Mouse (Mus musculus): ENCODE results near the gene Smg7. TPM values are rescaled to one million over a fixed set of nuclear protein-coding genes. Genes with fewer than 3 reads are reported as not detected.
A peak's percentile ranks its signal among the peaks of the same experiment; 100 is the strongest.
"Not testable (repeated sequence)": the region's sequence is repeated elsewhere in the genome, so short reads cannot be mapped to it uniquely, and the experiment has no call there.

Smg7 gene
- total RNA-seq (2022), result 10 to 100 TPM; 81.6 to 88.9 (median 83.4) TPM

DNA sequence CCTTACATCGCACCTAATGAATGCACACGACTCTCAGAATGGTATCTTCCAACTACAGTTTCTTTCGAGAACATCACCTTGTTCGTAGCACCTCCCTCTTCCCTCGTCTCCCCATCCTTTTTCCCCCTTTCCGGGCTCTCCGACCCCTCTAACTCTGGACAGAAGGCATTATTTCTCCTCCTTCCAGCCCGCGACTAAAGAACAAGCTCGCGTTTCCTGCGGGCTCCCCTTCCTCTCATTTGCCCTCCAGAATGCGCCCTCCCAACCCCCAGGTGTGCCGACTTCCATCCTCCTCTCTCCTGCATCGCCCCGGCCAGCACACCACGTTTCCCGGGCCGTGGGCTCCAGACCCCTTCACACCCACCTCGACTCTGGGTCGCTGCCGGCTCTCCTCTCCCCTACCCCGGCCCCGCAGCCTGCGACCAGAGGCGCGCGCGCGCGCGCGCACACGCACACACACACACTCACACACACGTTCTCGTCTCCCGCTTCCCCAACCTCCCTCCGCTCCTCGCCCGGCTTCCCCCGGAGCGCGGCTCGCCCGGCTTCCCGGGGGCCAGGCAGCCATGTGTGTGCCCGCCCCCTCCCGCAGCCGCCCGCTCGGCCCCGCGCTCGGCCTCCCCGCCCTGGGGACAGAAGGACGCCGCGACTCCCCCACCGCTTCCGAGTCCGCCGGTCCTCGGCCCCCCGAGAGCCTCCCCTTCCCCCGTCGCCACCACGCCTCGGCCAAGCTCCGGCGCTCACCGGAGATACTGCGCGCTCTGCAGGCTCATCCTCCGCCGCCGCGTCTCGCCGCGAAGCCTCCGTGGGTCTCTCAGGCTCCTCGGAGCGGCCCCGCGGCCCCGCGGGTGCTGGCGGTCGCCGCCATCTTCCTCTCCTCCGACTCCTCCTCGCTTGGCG is at the start of gene Smg7:
Gene Smg7 (minus strand): TSS at position 882 of the 900 bp plus-strand sequence.
- peak in 1 of 2 experiments; percentile 51 for DNase-seq (ENCODE audit: low spot score in 2 of 2)

DNA sequence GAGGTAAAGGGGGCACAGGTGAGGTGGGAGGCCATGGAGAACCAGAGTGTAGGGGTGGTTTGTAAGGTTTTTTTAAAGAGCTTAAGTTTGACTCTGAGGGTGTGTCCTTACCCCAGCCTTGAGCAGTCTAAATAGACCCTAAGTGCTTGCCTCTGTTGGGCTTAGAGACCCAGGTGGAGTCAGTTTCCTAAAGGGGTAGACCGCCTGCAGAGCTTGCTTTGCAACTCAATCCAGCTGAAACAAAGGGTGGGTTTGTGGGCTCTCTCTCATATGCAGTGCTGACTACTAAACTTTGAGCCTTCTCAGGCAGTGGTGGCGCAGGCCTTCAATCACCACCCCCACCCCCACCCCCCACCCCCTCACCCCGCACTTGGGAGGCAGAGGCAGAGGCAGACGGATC is 40.5 kb upstream of the Smg7 start:
- no peak for DNase-seq (ENCODE audit: low spot score in 2 of 2)

DNA sequence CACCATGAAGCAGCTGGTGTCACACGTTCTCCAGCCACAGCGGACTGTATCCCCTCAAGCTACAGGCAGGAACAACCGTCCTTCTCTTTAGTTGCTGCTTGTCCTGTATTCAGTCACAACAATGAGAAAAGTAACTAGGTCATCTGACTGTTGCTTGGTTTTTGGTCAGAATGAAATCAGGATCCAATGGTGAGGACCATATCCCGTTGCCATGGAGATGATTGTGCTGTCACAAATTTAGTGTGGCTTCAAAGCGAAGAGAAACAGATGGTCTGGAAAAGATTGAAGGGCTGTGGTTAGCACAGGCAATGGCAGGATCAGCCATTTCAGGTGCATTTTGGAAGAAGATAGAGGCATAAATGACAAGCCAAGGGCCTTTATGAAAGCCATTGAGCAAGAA is 33.9 kb upstream of the Smg7 start:
- DNase-seq (ENCODE audit: low spot score in 2 of 2), result no peak

DNA sequence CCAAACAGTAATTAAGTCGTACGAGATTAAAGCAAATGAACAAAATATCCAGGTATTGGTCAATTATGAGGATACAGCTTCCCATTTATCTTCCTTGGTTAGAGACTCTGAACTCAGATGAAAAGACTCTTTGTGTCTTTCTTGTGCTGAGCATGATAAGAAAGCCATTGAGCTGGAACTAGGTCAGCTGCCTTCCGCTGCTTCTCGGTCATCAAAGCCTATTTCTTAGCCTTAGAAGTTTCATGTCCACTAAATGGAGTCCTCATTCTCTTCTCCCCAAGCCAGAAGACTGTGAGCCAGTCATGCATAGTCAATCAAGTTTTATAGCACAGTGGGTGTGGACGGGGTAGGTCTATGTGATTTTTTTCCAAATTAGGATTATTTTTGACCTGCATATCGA is 33.0 kb upstream of the Smg7 start:
- DNase-seq (ENCODE audit: low spot score in 2 of 2), result no peak

DNA sequence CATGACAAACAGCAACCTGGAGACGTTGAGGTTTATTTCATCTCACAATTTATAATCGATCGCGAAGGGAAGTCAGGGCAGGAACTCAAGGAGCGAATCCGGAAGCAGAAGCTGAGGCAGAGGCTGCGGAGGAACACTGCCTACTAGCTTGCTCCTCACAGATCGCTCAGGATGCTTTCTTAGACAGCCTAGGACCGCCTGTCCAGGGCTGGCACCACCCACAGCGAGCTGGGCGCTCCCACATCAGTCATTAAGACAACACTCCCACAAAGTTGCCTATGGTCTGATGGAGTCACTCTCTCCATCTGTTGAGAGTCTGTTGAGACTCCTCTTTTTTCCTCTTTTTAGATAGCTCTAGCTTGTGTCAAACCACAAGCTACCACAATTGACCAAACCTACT is 31.5 kb upstream of the Smg7 start:
- no peak for DNase-seq (ENCODE audit: low spot score in 2 of 2)

DNA sequence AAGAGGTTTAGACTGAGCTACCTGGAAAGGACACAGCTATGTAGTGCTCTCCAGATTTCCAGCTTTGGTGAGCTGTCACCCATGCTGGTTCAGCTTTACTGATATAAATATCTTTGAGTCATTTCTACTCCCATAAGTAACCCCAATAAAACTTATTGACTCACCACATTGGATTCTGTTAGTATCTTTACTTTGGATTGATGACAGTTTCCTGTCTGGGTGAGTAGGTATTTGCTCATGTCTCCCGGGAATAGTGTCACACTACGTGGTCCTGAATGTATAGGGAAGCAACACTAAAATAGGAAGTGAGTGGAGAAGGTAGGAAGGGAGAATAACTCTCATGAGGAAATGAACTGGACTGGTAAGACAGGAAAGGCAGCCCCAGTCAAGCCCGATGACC is 19.3 kb upstream of the Smg7 start:
- DNase-seq (ENCODE audit: low spot score in 2 of 2), result no peak

DNA sequence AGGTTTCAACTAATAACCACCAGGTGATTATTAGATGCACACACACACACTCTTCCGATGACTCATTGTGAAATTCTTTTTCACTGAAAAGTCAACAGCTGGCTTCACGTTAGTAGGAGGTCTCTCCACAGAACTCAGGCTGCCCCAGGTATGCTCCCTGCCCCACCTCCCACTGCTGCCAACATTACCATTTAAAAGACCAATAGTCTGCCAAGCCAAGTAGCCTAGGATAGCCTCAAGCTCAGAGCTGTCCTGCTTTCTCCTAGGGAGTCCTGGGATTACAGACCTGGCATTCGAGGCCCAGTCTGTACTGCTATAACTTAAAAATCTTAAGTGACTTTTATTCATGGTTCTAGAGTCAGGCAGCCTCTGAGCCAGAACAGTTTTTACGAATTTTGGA is 15.2 kb upstream of the Smg7 start:
- DNase-seq (ENCODE audit: low spot score in 2 of 2), result no peak

DNA sequence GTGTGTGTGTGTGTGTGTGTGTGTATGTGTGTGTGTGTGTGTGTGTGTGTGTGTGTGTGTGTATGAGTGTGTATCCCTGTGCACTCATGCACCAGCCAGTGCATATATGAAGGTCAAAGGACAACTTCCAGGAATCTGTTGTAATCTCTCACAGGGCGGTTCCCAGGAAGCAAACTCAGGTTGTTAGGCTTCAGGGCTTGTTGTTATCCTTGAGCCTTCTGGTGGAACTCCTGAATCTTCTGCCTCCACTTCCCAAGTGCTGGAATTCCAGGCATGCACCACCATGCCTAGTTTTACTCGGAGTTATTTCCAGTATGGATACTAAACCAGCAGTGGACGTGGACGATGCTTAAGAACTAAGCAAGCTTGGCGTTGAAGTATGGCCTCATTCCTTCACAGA is 14.5 kb upstream of the Smg7 start:
- no peak for DNase-seq (ENCODE audit: low spot score in 2 of 2)

DNA sequence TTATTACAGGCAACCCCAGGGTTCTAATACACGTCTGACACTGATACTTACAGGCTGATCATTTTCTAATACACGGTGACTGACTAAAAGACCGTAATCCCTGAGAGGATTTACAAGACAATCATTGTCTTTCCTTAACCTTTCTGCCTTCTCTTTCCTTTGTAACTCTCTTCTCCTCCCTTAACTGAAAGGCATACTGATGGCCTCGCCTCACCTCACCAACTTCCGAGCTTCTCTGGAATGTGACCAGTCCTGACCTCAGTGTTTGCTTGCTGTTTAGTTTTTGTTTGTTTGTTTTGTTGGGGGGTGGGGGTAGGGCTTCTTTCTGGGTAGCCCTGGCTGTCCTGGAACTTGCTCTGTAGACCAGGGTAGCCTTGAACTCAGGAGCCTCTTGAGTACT is 13.3 kb upstream of the Smg7 start:
- no peak for DNase-seq (ENCODE audit: low spot score in 2 of 2)

DNA sequence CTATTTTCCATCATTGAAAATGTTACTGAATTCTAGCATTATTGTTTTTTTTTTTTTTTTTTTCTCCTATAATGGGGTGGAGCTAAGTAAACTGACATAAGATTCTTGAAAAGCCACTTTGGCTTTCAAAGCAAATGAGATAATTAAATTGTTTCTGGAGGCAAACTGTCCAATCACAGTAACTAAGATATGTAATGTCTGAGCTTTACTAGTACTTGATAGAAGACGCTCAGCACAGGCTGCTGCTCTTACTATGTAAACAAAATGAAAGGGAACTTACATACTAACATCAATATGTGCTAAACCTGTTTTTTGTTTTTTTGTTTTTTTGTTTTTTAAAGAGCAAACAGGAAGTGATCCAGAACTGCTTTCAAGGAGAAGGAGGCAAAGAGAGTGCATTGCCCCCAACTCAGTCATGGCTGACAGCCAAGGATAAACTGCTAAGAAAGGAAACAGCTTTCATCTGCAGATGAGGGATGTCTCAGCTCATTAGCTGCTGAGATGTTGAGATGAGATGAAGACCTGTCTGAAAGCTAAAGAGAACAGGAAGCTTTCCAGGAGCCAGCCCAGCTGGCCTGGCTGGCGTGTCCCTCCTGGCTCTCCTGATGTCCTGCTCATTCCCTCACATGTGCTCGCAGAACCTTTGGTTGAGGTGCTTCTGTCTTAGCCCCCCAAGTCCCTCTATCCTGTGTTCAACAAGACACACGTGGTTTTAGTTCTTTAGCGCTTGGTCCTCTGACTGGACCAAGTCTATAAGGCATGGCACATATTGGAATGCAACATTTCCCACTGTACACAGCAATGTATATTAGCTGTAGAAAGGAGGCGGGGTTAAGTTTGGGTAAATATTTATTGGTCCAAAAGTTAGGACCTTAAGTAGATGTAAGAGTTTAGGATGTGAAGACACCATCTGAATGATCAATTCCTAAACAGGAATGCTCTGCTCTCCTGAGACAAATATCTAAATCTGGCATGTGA is 11.3 kb upstream of the Smg7 start:
- no peak for DNase-seq (ENCODE audit: low spot score in 2 of 2)

DNA sequence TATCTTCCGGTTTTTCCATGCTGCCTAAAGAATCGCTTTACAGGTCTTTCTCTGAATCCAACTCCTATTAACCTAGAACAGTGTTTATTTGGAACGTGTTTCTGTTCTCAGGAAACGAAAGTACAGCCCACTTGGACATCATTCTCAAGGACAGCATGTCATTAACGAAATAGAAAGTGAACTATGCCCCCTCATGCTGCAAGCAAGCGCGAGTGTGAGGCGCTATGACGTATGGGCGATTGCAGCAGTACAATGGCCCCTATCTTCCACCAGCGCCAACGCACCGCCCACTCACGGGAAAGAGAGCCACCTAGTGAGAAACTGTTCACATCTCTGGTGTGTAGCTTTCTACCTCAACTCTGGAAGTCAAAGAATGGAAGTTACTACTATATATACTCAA is 2.0 kb upstream of the Smg7 start:
- DNase-seq (ENCODE audit: low spot score in 2 of 2), result peak; percentile 56 to 81

DNA sequence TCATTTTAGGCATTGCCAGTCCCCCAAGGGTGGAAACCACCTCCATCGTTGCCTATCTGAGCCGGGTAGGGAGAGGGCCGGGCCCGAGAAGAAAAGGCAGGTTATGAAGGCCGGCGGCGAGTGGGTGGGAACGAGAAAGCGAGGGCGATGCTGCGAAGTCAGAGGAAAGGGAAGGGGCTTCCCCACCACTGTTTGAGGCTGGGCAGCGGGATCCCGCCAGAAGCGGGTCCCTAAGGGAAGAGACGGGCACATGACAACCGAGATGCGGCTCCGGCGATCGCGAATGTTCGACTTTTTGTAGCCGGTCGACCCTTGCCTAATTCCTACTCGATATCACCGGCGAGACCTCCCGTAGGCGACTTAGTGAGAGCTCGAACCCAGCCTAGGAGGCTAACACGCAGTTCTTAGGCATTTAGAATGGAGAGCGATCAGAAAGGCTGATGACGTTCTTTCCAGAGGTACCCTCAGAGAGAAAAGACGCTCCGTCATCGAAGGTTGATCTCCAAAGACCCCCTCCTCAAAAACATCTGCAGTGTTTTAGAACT is 1.2 kb upstream of the Smg7 start:
- DNase-seq (ENCODE audit: low spot score in 2 of 2), result no peak

DNA sequence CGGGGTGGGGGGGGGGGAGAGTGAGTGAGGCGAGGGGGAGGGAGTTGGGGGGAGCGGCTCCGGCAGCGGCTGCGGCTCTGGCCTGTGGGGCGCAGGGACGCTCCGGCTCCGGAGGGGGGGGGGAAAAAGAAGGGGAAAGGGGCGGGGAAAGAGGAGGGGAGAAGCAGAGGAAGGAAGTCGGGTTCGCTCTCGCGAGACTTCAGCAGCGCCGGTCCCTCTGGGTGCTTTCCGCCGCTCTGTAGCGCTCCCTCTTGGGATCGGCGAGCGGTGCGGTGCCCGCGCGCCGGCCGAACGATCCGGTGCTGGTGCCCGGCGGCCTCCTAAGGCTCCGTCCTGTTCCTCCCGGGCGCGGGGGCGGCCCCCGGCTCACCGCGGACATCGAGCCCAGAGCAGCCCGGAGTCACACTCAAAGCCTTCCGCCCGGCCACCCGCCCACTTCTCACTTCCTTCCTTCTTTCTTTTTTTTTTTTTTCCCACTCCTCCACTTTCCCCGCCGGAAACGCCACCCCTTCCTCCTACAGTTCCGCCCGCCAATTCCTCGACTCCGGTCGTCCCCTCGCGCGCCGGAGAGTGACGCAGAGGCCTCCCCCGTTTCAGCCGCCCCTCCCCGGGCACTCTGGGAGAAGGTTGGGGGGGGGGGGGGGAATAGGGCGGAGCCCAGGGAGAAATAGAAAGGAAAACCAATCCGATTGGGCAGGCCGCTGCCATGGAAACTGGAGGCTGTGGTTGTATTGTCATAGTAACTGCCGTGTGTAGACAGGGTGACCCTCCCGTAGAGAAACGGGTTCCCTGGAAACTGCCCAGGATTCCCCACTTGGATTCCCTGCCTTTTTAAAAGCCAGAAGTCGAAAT is 445 bp upstream of the Smg7 start:
- DNase-seq (ENCODE audit: low spot score in 2 of 2), result peak; percentile 94 to 96

DNA sequence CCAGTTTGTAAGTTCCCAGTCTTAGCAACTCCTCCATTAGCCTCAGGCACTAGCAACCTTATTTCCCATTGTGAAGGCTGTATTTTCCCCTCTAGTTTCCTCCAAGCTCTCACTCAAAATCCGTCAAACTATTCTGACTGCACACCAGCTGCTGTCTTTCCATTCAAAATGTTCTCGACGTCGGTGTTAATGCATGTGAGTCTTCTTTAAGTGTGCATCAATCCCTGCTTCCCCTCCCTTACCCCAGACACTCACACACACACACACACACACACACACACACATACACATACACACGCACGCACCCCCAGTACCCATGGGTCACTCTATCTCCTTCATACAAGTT is 1.1 kb downstream of the Smg7 start:
- DNase-seq (ENCODE audit: low spot score in 2 of 2), result peak in 1 of 2 experiments; percentile 7

DNA sequence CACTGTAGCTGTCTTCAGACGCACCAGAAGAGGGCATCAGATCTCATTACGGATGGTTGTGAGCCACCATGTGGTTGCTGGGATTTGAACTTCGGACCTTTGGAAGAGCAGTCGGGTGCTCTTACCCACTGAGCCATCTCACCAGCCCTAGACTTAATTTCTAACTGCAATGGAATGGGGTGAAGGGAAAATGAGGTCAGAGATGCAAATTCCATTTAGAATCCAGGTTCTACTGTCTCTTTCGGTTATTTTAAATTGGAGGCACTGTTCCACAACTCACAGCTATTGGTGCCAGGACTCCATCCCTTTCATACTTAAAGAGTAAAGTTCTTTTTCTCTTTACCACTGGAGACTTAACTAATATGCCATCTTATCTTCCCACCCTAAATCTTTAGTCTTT is 14.4 kb downstream of the Smg7 start:
- DNase-seq (ENCODE audit: low spot score in 2 of 2), result not testable (repeated sequence)

DNA sequence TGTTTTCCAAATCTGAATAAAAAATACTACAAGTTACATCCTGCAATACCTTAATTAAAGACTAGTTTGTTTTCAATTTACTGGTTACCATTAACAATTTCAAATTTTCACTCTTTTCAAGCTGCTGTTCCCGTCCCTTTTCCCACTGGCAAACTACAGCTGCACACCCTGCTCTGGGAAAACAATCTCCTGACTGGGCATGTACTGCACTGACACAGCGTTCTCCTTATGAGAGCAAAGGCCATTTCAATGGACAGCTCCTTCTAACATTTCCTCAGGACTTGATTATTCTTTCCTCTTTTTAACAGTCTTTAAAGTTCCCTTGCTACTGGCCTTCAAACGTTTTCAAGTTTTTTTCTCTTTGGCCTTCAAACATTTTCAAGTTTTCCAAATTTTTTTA is 31.4 kb downstream of the Smg7 start:
- DNase-seq (ENCODE audit: low spot score in 2 of 2), result no peak

DNA sequence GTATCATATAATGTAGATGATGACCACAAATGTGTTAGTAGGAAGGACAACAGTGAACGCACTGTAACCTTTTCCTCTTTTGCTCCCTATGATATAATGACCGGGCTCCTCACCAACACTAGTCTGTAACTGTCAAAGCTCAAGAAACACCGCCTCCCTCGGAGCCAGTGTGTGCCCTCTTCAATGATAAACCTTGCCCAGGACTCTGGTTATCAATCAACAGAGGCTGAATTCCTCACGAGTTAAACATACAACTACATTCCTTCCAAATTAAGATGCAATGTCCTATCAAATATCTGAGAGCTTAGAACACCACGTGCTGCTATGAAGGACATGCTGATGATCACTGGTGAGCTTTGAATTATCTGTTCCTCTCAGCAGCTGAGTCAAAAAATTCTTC is 32.5 kb downstream of the Smg7 start:
- no peak for DNase-seq (ENCODE audit: low spot score in 2 of 2)

DNA sequence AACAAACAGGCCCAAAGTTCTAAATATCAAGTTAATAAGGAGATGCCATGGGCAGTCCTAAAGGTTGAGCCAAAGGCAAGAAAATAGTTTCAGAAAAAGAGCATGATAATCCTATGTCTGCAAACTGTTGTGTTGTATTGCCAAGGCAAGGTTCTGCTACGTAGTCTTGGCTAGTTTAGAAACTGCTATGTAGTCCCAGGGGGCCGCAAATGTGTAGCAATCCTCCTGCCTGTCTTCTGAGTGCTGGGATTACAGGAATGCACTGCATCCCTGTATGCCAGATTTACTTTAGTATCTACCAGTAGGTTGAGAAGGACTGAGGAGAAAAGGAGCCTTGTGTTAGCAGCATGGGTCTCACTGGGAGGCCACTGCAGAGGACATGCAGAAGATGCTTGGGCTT is 55.6 kb downstream of the Smg7 start:
- DNase-seq (ENCODE audit: low spot score in 2 of 2), result no peak

DNA sequence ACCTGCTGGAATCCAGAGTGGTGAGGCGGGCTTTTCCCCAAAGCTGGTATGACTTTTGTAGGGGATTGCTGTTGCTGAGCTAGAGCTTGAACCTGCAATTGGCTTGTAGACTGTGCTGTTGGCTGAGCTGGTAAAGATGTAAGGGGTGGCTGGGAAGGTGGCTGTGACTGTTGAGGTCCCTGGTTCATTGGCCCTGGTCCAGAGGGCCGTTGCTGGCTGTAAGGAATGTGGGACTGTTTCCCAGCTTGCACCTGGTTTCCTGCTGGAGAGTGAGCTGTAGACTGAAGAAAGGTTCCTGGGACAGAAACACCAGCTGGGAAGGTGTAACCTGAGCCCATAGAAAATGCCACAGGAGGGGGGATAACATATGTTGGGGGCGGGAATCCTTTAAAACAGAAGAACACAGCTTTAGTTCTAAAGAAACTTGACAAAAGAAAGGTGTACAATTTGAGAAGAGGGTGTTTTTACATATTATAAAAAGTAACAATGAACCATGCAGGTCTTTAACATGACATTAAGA is 57.2 kb downstream of the Smg7 start:
- no peak for DNase-seq (ENCODE audit: low spot score in 2 of 2)

DNA sequence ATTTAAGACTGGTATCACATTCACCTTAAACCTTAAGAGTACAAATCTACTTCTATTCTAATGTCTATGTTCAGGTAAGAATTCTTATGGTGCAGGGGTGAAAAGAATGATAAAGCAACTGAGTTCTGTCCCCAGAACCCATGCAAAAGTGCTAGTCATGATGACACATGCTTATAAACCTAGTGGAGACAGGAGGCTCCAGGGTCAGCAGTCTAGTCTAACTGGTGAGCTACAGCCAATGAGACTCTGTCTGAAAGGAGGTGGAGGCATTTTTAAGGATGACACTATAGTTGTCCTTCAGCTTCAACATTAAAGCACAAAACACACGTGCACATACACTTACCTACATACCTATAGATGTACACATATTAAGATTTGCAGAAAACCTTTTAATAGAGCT is 57.8 kb downstream of the Smg7 start:
- no peak for DNase-seq (ENCODE audit: low spot score in 2 of 2)

DNA sequence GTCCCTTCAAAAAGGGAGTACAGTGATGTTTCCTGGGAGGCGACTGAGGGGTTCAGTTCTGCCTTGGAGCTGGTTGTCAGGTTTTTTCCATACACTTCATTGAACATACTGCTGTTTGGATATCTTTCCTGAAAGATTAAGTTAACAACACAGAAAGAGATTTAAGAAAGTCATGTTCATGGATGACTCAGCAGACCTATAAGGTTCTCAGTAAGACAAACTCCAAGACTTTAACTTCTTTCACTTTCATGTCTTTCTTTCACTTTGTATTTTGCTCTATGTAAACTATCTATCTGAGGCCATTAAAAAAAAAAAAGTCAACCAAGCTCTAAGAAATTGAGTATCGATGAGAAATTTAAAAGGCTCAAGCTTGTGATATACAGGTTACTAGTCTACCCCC is 61.4 kb downstream of the Smg7 start:
- no peak for DNase-seq (ENCODE audit: low spot score in 2 of 2)

Measured in left cerebral cortex, adult 8-10 months (tissue).